Mouse (Mus musculus): ENCODE results near the gene Gm20547. TPM values are rescaled to one million over a fixed set of nuclear protein-coding genes. Genes with fewer than 3 reads are reported as not detected.

Gene Gm20547
- polyA plus RNA-seq, 1 experiment from 2014 or later = not detected

DNA sequence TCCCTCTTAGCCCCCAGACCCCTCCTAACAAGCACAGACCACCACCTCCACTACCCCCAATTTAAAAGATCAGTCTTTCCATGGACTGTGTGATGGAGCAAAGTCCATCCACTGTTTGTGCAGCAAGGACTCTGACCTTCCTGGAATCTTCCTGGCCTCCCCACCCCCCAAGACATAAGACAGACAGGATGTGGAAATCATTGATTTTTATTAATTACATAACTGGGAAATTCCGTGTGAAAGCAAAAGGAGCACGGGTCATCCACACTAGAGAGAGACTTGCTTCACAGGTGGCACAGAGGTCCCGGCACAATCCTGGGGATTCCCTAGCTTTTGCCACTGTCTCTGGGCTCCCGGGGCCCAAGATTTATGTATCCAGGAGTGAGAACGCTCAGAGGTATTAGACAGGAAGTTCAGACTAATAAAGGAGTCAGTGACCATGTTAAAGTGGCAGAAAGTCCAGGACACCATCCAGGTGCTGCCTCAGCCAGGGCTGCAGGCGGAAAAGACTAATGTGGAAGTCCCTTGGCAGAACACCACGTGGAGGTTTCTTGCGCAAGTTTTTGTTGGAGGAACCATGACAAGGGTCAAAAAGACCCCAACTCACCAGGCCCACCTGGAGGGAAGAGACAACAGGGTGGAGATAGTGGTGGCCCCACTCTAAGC lies 19.3 kb downstream of the Gm20547 start, which contains the start of gene Cfb:
TSS of gene Cfb (minus strand) at position 103 of the 666 bp plus-strand sequence.
- H3K4me1 ChIP-seq (ENCODE audit: control insufficient read depth, insufficient read depth, low read depth, low read length) = no peaks in the 10 kb centered on the region

DNA sequence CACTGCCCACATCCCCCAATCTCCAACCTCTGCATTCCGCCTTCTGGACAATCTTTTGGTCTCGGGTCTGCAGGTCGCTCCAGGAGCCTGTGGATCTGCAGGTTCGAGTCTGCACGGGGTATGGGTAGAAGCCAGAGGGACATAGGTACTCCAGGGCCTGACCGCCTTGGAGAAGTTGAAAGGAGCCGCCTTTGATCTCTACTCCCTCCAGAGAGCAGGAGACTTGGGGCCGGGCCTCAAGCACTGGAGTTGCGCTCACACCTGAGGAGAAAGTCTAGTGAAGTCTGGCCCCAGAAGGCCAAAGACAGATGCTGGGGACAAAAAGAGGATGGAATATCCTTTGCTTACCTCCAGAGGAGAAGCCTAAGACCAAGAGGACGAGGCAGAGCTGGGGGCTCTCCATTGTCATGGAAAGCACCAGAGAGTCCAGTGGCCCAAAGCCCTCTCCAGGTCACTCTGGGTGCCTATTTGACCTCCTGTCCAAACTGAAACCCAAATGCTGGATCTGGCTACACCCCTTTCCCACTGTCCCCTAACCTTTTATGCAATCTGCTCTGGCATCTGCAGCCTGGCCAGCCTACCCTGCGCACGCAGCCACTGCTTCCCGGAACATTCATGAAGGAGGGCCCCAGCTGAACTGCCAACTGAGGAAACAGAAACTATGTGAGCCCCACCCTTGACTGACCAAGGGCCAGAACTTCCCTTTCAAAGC lies 20.0 kb downstream of the Gm20547 start:
- H3K9me3 ChIP-seq (ENCODE audit: control insufficient read depth, low read length) = no peaks in the 10 kb centered on the region
- ATAC-seq = no peak
- no peak overlapping the region for H3K4me2 ChIP-seq (ENCODE audit: low read length)
- H3K4me1 ChIP-seq (ENCODE audit: control insufficient read depth, insufficient read depth, low read depth, low read length) = no peaks in the 10 kb centered on the region
- 69% methylated on average over 13 of the region's 13 CpGs for WGBS
- no peak overlapping the region for H3K27ac ChIP-seq (ENCODE audit: low read depth, low read length)
- H3K4me3 ChIP-seq (ENCODE audit: low read length) = no peak overlapping the region
- no peaks in the 10 kb centered on the region for H3K36me3 ChIP-seq (ENCODE audit: control insufficient read depth, insufficient read depth, low read length)
- no peak overlapping the region; the same call in 1 of the 2 replicates for H3K9ac ChIP-seq (ENCODE audit: low read depth, low read length)
- H3K27me3 ChIP-seq (replicated peaks; ENCODE audit: control insufficient read depth, insufficient read depth, low read length) = no peaks in the 10 kb centered on the region

More for the DNA sequence above, 19.3 kb downstream of the Gm20547 start, which contains the start of gene Cfb:
- no peaks in the 10 kb centered on the region for H3K27me3 ChIP-seq (replicated peaks; ENCODE audit: control insufficient read depth, insufficient read depth, low read length)
- H3K4me3 ChIP-seq (ENCODE audit: low read length) = no peak within 1 kb of the TSS
- 67% methylated on average over 8 of the region's 8 CpGs for WGBS
- no peak within 1 kb of the TSS for H3K4me2 ChIP-seq (ENCODE audit: low read length)
- H3K27ac ChIP-seq (ENCODE audit: low read depth, low read length) = no peak within 1 kb of the TSS
- no peak for ATAC-seq
- no peak within 1 kb of the TSS; the same call in 1 of the 2 replicates for H3K9ac ChIP-seq (ENCODE audit: low read depth, low read length)
- no peaks in the 10 kb centered on the region for H3K9me3 ChIP-seq (ENCODE audit: control insufficient read depth, low read length)
- no peaks in the 10 kb centered on the region for H3K36me3 ChIP-seq (ENCODE audit: control insufficient read depth, insufficient read depth, low read length)

DNA sequence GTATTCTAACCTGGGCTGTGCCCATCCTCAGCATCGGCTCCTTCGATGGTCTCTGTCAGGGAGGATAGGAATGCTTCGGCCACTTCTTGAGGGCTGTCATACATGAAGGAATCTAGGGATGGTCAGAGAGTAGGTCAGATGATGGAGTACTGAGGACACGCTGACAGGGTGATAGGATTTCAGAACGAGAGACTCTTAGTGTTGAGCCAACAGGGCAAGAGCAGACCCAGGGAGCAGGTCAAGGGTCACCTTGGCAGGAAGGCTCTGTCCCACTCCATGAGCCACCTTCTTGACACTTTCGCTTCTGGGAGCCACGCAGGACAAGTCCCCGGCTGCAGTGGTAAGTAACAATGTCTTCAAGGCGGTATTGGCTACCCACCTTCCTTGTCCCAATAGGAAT lies 21.3 kb downstream of the Gm20547 start:
- no peaks in the 10 kb centered on the region for H3K27me3 ChIP-seq (replicated peaks; ENCODE audit: control insufficient read depth, insufficient read depth, low read length)
- no peaks in the 10 kb centered on the region for H3K9me3 ChIP-seq (ENCODE audit: control insufficient read depth, low read length)
- 0 out of 2 replicates have a peak, but pooled peaks cover 2% of the 10 kb centered on the region for H3K36me3 ChIP-seq (ENCODE audit: control insufficient read depth, insufficient read depth, low read length)
- ATAC-seq = no peak
- H3K4me1 ChIP-seq (ENCODE audit: control insufficient read depth, insufficient read depth, low read depth, low read length) = no peaks in the 10 kb centered on the region
- no peak overlapping the region for H3K4me3 ChIP-seq (ENCODE audit: low read length)
- no peak overlapping the region for H3K27ac ChIP-seq (ENCODE audit: low read depth, low read length)
- WGBS = 82% methylated on average over 9 of the region's 9 CpGs
- no peak overlapping the region for H3K4me2 ChIP-seq (ENCODE audit: low read length)
- H3K9ac ChIP-seq (ENCODE audit: low read depth, low read length) = no peak overlapping the region

DNA sequence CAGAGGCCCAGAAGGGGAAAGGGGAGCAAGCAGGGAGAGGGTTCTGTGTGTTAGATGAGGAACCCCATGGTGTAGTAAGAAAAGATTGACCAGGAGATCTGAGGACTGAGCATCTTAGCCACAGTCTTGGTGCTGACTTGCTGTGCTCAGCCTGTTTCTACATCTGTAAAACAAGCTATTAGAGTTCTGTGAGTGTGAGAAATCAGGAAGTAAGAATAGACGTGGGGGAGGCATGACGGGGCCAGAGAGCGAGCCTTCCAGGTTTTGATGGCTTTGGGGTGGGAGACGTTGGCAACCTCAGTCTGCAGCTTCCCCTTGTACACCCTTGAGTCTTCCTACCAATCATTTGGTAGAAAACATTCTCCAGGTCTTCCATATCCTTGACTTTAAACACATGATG lies 23.2 kb downstream of the Gm20547 start:
- Histone ChIP-seq H3K9me3 (ENCODE audit: control insufficient read depth, low read length) (no peaks in the 10 kb centered on the region), H3K36me3 (ENCODE audit: control insufficient read depth, insufficient read depth, low read length) (peaks cover 14% of the 10 kb centered on the region), H3K4me3 (ENCODE audit: low read length) (no peak overlapping the region), H3K27ac (ENCODE audit: low read depth, low read length) (no peak overlapping the region), H3K9ac (ENCODE audit: low read depth, low read length) (no peak overlapping the region), H3K4me1 (ENCODE audit: control insufficient read depth, insufficient read depth, low read depth, low read length) (no peaks in the 10 kb centered on the region), H3K4me2 (ENCODE audit: low read length) (no peak overlapping the region), H3K27me3 (replicated peaks; ENCODE audit: control insufficient read depth, insufficient read depth, low read length) (no peaks in the 10 kb centered on the region)
- no peak for ATAC-seq
- 88% methylated on average over 4 of the region's 4 CpGs for WGBS

DNA sequence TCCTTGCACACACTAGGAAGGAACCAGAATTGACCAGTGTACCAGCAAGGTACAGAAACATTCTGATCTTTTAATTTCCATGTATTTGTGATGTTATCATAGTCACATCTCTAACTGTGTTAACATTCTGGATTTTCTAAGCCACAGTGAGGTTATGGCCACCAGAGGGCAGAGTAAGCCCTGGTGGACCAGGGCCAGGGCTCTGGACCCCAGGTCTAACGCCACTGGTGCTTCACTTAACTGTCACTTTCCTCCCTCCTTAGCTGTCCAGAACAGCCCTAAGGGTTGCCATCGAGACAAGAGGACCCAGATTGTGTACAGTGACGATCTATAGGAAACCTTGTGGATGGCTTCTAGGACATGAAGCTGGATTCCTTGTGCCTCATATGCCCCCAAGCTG lies 26.0 kb downstream of the Gm20547 start:
- Histone ChIP-seq H3K9me3 (ENCODE audit: control insufficient read depth, low read length) (no peaks in the 10 kb centered on the region), H3K9ac (ENCODE audit: low read depth, low read length) (no peak overlapping the region), H3K36me3 (ENCODE audit: control insufficient read depth, insufficient read depth, low read length) (peaks cover 25% of the 10 kb centered on the region), H3K27ac (ENCODE audit: low read depth, low read length) (no peak overlapping the region), H3K27me3 (replicated peaks; ENCODE audit: control insufficient read depth, insufficient read depth, low read length) (no peaks in the 10 kb centered on the region), H3K4me3 (ENCODE audit: low read length) (no peak overlapping the region), H3K4me2 (ENCODE audit: low read length) (no peak overlapping the region), H3K4me1 (ENCODE audit: control insufficient read depth, insufficient read depth, low read depth, low read length) (peaks cover 11% of the 10 kb centered on the region)
- 41% methylated on average over 3 of the region's 3 CpGs for WGBS
- 0 out of 2 replicates have a peak, but pooled peaks have one; percentile 25 for ATAC-seq

DNA sequence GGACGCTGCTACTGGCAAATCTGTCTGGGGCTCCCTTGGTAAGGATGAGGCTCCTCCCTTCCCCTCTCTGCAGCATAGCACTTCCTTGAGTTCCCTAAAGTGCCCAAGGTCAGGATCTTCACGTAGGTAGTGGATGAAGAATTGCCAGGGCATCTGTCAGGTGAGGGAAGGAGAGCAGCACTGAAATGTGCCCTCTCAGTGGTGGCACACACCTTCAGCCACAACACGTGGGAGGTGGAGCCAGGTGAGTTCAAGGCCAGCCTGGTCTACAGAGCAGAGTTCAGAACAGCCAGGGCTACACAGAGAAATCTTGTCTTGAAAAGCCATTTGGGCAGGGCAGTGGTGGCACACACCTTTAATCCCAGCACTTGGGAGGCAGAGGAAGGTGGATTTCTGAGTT lies 27.1 kb downstream of the Gm20547 start:
- Histone ChIP-seq H3K4me2 (ENCODE audit: low read length) (no peak overlapping the region), H3K9ac (ENCODE audit: low read depth, low read length) (no peak overlapping the region), H3K9me3 (ENCODE audit: control insufficient read depth, low read length) (no peaks in the 10 kb centered on the region), H3K36me3 (ENCODE audit: control insufficient read depth, insufficient read depth, low read length) (peaks cover 25% of the 10 kb centered on the region), H3K27ac (ENCODE audit: low read depth, low read length) (no peak overlapping the region), H3K27me3 (replicated peaks; ENCODE audit: control insufficient read depth, insufficient read depth, low read length) (no peaks in the 10 kb centered on the region), H3K4me1 (ENCODE audit: control insufficient read depth, insufficient read depth, low read depth, low read length) (peaks cover 13% of the 10 kb centered on the region), H3K4me3 (ENCODE audit: low read length) (no peak overlapping the region)
- 89% methylated on average over 3 of the region's 3 CpGs for WGBS
- ATAC-seq = no peak

DNA sequence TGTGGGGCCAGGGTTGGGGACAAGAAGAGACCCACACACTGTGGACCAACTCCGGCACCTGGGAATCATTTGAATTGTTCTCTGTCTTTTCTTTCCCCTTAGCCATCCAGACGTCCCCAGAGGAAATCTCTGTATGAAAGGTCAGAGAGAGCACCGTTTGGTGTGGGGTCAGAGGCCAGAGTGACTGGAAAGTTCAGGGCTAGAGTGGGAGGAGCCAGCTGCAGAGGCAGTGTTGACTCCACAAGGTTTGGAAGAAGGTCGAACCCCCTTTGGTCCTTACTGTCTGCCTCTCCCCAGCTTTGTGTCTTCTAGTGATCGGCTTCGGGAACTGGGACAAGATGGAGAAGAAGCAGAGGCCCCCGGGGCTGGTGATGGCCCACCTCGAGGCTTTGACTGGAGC lies 28.3 kb downstream of the Gm20547 start:
- no peak overlapping the region for H3K4me3 ChIP-seq (ENCODE audit: low read length)
- ATAC-seq = no peak
- H3K27ac ChIP-seq (ENCODE audit: low read depth, low read length) = no peak overlapping the region
- peaks cover 25% of the 10 kb centered on the region for H3K36me3 ChIP-seq (ENCODE audit: control insufficient read depth, insufficient read depth, low read length)
- no peaks in the 10 kb centered on the region for H3K27me3 ChIP-seq (replicated peaks; ENCODE audit: control insufficient read depth, insufficient read depth, low read length)
- H3K4me1 ChIP-seq (ENCODE audit: control insufficient read depth, insufficient read depth, low read depth, low read length) = peaks cover 19% of the 10 kb centered on the region
- H3K9me3 ChIP-seq (ENCODE audit: control insufficient read depth, low read length) = no peaks in the 10 kb centered on the region
- no peak overlapping the region for H3K9ac ChIP-seq (ENCODE audit: low read depth, low read length)
- H3K4me2 ChIP-seq (ENCODE audit: low read length) = no peak overlapping the region
- WGBS = 80% methylated on average over 8 of the region's 8 CpGs

DNA sequence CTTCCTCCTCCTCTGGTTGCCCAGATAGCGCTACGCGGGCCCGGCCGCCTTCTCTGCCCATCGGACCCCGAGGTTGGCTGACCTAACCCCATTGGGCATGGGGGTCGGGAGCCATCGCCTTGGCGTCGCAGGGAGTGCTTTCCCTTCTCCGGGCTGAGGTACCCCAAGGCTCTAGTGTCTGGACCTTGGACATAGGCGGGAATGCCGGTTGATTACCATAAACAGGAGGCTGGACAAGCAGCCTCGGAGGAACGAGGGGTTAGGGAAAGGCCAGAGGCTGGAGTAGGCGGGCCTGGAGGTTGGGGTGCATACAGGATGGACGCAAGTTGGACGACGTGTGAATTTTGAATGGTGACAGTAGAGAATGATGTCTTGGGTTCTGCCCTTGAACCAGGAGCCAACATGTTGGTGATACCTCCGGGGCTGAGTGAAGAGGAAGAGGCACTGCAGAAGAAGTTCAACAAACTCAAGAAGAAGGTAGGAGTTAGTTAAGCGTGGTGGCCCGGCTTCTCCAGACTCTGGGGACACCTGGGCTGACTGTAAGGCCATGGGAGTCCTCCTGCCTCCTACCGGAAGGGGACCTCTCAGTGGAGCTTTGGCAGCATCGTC lies 31.2 kb downstream of the Gm20547 start:
- ATAC-seq = no peak; the same call in 1 of the 2 replicates
- H3K36me3 ChIP-seq (ENCODE audit: control insufficient read depth, insufficient read depth, low read length) = peaks cover 46% of the 10 kb centered on the region
- peak overlapping the region; percentile 90 for H3K9ac ChIP-seq (ENCODE audit: low read depth, low read length)
- H3K9me3 ChIP-seq (ENCODE audit: control insufficient read depth, low read length) = no peaks in the 10 kb centered on the region
- peak overlapping the region; percentile 62 for H3K27ac ChIP-seq (ENCODE audit: low read depth, low read length)
- peaks cover 19% of the 10 kb centered on the region for H3K4me1 ChIP-seq (ENCODE audit: control insufficient read depth, insufficient read depth, low read depth, low read length)
- H3K4me3 ChIP-seq (ENCODE audit: low read length) = peak overlapping the region; percentile 85
- H3K4me2 ChIP-seq (ENCODE audit: low read length) = peak overlapping the region; percentile 94
- no peaks in the 10 kb centered on the region for H3K27me3 ChIP-seq (replicated peaks; ENCODE audit: control insufficient read depth, insufficient read depth, low read length)
- WGBS = 1% methylated on average over 25 of the region's 25 CpGs

Measured in hindbrain, embryonic 16.5 days (tissue).